Comparison of ENCODE assay signal across 25 mouse cellular contexts in genomic region chr10:38788612-38789011, GRCm38 (mm10). TPM values are rescaled to one million over a fixed set of nuclear protein-coding genes. Genes with fewer than 3 reads are reported as not detected.
DNase-seq lines count a peak whose midpoint lies in the region; TF ChIP-seq lines count a peak whose summit lies in the region.
"Had no signal": no experiment of that assay in that cellular context is flagged by ENCODE, and none has a peak within 500 bp of the region (broad histone marks: within the 10 kb centered on the region; RNA-seq: fewer than 3 reads in every experiment).

No protein-coding gene starts in this region.

- 73% methylated on average over 3 of the region's 3 CpGs for WGBS in cerebellum, adult 2 months

- DNase-seq in 3T3-L1 (ENCODE audit: low read depth, low spot score) (peak; percentile 37), R1 (ENCODE audit: low read depth, low spot score) (peak; percentile 26)
- peak; percentile 21 for DNase-seq in fibroblast of lung, adult 2 months (ENCODE audit: low read depth)
- no peak for DNase-seq in cerebellum, adult 2 months
- DNase-seq in cerebellum, adult 11 months: no peak
- DNase-seq in ovary, postnatal 10 days (ENCODE audit: low spot score): no peak
- DNase-seq: adrenal gland, adult 2 months; adrenal gland, postnatal 10 days; adrenal gland, postnatal 36 days; B cell, adult 2 months; cerebellum, adult 18-20 months; cerebellum, adult 9-10 months; cerebellum, postnatal 10 days; cerebellum, postnatal 25 days; forebrain, postnatal 0 days had no signal

- no peak for TF ChIP-seq POLR2A in cerebellum, adult 2 months (IDR thresholded peaks at IDR 0.05; ENCODE audit: borderline replicate concordance, insufficient read depth, low read length)

- no peaks in the 10 kb centered on the region for H3K4me1 ChIP-seq in cerebellum, adult 2 months (ENCODE audit: control insufficient read depth, insufficient read depth, low read length)
- H3K4me1 ChIP-seq: embryonic facial prominence, embryonic 13.5 days; forebrain, embryonic 13.5 days; forebrain, embryonic 15.5 days had no signal

- no peak overlapping the region for H3K27ac ChIP-seq in cerebellum, adult 2 months (ENCODE audit: insufficient read depth, low read length)
- H3K27ac ChIP-seq: embryonic facial prominence, embryonic 13.5 days; forebrain, embryonic 13.5 days; forebrain, embryonic 15.5 days had no signal

- no peak overlapping the region for H3K4me3 ChIP-seq in cerebellum, adult 2 months (replicated peaks; ENCODE audit: insufficient read depth, low read depth, low read length)
- H3K4me3 ChIP-seq: embryonic facial prominence, embryonic 13.5 days; forebrain, embryonic 13.5 days; forebrain, embryonic 15.5 days had no signal

- TF ChIP-seq CTCF in cerebellum, adult 2 months (IDR thresholded peaks at IDR 0.05; ENCODE audit: borderline replicate concordance, insufficient read depth, low read depth, low read length): no peak

- no peaks in the 10 kb centered on the region for H3K27me3 ChIP-seq in cerebellum, adult 2 months (ENCODE audit: control insufficient read depth, insufficient read depth, low read length)
- H3K27me3 ChIP-seq: CH12.LX; embryonic facial prominence, embryonic 13.5 days; forebrain, embryonic 13.5 days; forebrain, embryonic 15.5 days; Patski had no signal

RNA-seq across cellular contexts. Expression of gene Rfpl4b, which starts 33.0 kb away (rescaled TPM):
- not detected in 2 replicates for polyA plus RNA-seq in cerebellum, adult 2 months (2012; rRNA removed)
- polyA plus RNA-seq: adrenal gland, adult 2 months; CD4-positive, CD25-positive, alpha-beta regulatory T cell, adult 4 months; cortical plate, adult 2 months; embryonic facial prominence, embryonic 11.5 days; embryonic facial prominence, embryonic 13.5 days; forebrain, embryonic 11.5 days; forebrain, embryonic 13.5 days; forebrain, embryonic 15.5 days; forebrain, postnatal 0 days; G1E; Patski had no signal

Comparison
In these comparisons a context has a peak if more than half of its experiments do, and no peak if none do; other contexts are left out.
1. DNase-seq: peak in 3T3-L1 (single experiment), R1 (single experiment) and fibroblast of lung, adult 2 months (single experiment); none in cerebellum, adult 2 months (0 of 2), cerebellum, adult 11 months (single experiment) and ovary, postnatal 10 days (single experiment).